Comparison of ENCODE assay signal across 8 mouse cellular contexts in the genomic region with DNA sequence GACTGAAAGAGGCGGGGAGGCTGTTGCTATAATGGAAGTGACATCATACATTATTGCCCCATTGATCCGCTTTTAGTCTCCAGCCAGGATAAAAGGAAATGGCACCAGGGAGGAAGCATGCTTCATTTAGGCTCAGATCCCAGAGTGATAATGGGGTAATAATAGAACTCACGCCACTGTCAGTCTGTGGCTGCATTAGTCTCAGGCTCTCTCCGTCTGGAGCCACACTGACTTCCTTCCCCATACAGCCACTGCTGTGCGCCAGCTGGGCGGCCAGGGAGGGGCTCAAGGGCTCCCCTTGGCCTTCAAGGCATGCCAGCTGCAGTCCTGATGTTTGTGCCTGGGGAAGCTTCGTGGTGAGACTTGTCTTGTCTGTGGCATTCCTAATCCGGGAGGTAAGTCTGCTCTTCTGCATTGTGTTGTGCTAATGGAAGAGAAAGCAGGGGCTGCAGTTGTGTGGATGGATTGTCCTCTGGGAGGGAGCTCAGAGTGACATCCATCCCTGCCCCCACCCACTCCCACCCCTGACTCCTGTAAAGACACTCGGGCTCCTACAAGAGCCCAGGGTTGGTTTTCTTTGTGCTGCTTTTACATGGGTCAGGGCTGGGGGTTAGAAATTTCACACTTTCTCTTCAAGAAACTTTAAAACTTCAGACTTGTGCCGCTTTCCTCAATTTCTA.
DNase-seq lines count a peak whose midpoint lies in the region; ATAC-seq and TF ChIP-seq lines count a peak whose summit lies in the region.

No protein-coding gene starts in this region.

- H3K4me1 ChIP-seq in heart, embryonic 13.5 days, result peaks cover 90% of the 10 kb centered on the region
- peaks cover 83% of the 10 kb centered on the region for H3K4me1 ChIP-seq in kidney, embryonic 15.5 days
- H3K4me1 ChIP-seq in small intestine, adult 2 months (ENCODE audit: control insufficient read depth, insufficient read depth, insufficient read length, low read length), result peaks cover 14% of the 10 kb centered on the region

- H3K36me3 ChIP-seq in heart, embryonic 13.5 days, result peaks cover 23% of the 10 kb centered on the region
- H3K36me3 ChIP-seq in kidney, embryonic 15.5 days, result peaks cover 27% of the 10 kb centered on the region
- H3K36me3 ChIP-seq in small intestine, adult 2 months (ENCODE audit: control insufficient read depth, insufficient read depth, low read length), result peaks cover 16% of the 10 kb centered on the region

- H3K4me3 ChIP-seq in heart, embryonic 13.5 days, result peak overlapping the region; percentile 32
- H3K4me3 ChIP-seq in kidney, embryonic 15.5 days (replicated peaks), result peak overlapping the region; percentile 32
- peak overlapping the region; percentile 45 for H3K4me3 ChIP-seq in small intestine, adult 2 months (ENCODE audit: low read depth, low read length)

- intact Hi-C loops in gastrocnemius, postnatal 14 days (cut with DNase I; ENCODE audit: low total_unique reads), result no loop called here

- peak overlapping the region; percentile 57 for H3K4me2 ChIP-seq in heart, embryonic 13.5 days
- H3K4me2 ChIP-seq in kidney, embryonic 15.5 days, result peak overlapping the region; percentile 49

- no peak for TF ChIP-seq POLR2A in small intestine, adult 2 months (IDR thresholded peaks at IDR 0.05; ENCODE audit: low read depth, low read length)

- DNase-seq in gastrocnemius, postnatal 14 days, result peak; percentile 63
- DNase-seq in gastrocnemius, adult 8-10 months (ENCODE audit: low spot score in 2 of 2), result no peak
- DNase-seq in embryo, embryonic 10 days (ENCODE audit: low spot score), result peak; percentile 75
- peak; percentile 83 for DNase-seq in lung, postnatal 10 days
- no peak for DNase-seq in left cerebral cortex, adult 11 months (ENCODE audit: low spot score)

- H3K27ac ChIP-seq in heart, embryonic 13.5 days (replicated peaks), result peak overlapping the region; percentile 87
- H3K27ac ChIP-seq in kidney, embryonic 15.5 days, result peak overlapping the region; percentile 84
- peak overlapping the region; percentile 51 for H3K27ac ChIP-seq in small intestine, adult 2 months (ENCODE audit: insufficient read depth, low read depth, low read length)

- TF ChIP-seq CTCF in small intestine, adult 2 months (IDR thresholded peaks at IDR 0.05; ENCODE audit: extremely low read depth, insufficient read length, insufficient replicate concordance, low read depth, low read length), result no peak

- ATAC-seq in heart, embryonic 13.5 days (ENCODE audit: extremely low read depth, insufficient number of reproducible peaks, low FRiP score, low TSS enrichment), result no peak; the same call in 1 of the 2 replicates
- peak; percentile 70 for ATAC-seq in kidney, embryonic 15.5 days (replicated peaks; ENCODE audit: low FRiP score)

- 20% methylated on average over 10 of the region's 10 CpGs for WGBS in heart, embryonic 13.5 days
- WGBS in kidney, embryonic 15.5 days, result 13% methylated on average over 10 of the region's 10 CpGs
- WGBS in small intestine, adult 2 months, result 14% methylated on average over 10 of the region's 10 CpGs

- H3K27me3 ChIP-seq in heart, embryonic 13.5 days (replicated peaks), result no peaks in the 10 kb centered on the region
- no peaks in the 10 kb centered on the region for H3K27me3 ChIP-seq in kidney, embryonic 15.5 days
- no peaks in the 10 kb centered on the region for H3K27me3 ChIP-seq in small intestine, adult 2 months (ENCODE audit: control insufficient read depth, insufficient read depth, low read length)

- no peaks in the 10 kb centered on the region for H3K9me3 ChIP-seq in heart, embryonic 13.5 days
- no peaks in the 10 kb centered on the region for H3K9me3 ChIP-seq in kidney, embryonic 15.5 days (replicated peaks)

- H3K9ac ChIP-seq in heart, embryonic 13.5 days, result peak overlapping the region; percentile 68
- H3K9ac ChIP-seq in kidney, embryonic 15.5 days, result 0 out of 2 replicates have a peak overlapping the region, but pooled peaks have one; percentile 29

Comparison
In these comparisons a context has a peak if more than half of its experiments do, and no peak if none do; other contexts are left out.
1. DNase-seq: peak in gastrocnemius, postnatal 14 days (single experiment), embryo, embryonic 10 days (single experiment) and lung, postnatal 10 days (single experiment); none in gastrocnemius, adult 8-10 months (0 of 2) and left cerebral cortex, adult 11 months (single experiment).
2. Peak in every context shown above with its lines, with median percentiles within 50 percentile points of each other: H3K27ac ChIP-seq and H3K4me3 ChIP-seq.